Mouse (Mus musculus) adrenal gland, adult 10 weeks (tissue): Measurements from ENCODE around the gene Ruvbl1. TPM values are rescaled to one million over a fixed set of nuclear protein-coding genes. Genes with fewer than 3 reads are reported as not detected.

ENCODE experiments used
- polyA plus RNA-seq: library from polyadenylated mRNA; stranded (reverse); fragments of 350-450 nt; fragmentation: Illumina TruSeq; extraction: RNeasy Lipid Tissue Mini Kit (QIAGEN cat#74804); gene quantifications from one replicate; pipeline ENCODE4 v1.2.3, GENCODE M21; 2014; ENCODE audit warnings: low read depth, low replicate concordance

Gene Ruvbl1
- polyA plus RNA-seq = 9.4 TPM

GRCm38 (mm10) chr6:88465181-88465920 is at the start of gene Ruvbl1:
Gene Ruvbl1, plus strand, starts transcription at chr6:88465409.

GRCm38 (mm10) chr6:88446063-88447002 is 18.9 kb upstream of the Ruvbl1 start, which contains the start of gene Eefsec:
Gene Eefsec, minus strand, starts transcription at chr6:88446539.

GRCm38 (mm10) chr6:88518404-88519263 is 53.4 kb downstream of the Ruvbl1 start, which contains the start of gene Sec61a1:
Gene Sec61a1, minus strand, starts transcription at chr6:88518905.

Other genes starting within 250 kb of the Ruvbl1 start
- gene Dnajb8, start 243.1 kb upstream of the Ruvbl1 start, polyA plus RNA-seq = not detected
- gene Eefsec, start 18.9 kb upstream of the Ruvbl1 start, polyA plus RNA-seq = 1.5 TPM
- 173 TPM for gene Sec61a1, start 53.5 kb downstream of the Ruvbl1 start, polyA plus RNA-seq
- not detected for gene Kbtbd12, start 172.5 kb downstream of the Ruvbl1 start, polyA plus RNA-seq